Mouse (Mus musculus): ENCODE data around the gene Gm15127.
"Not testable (repeated sequence)": the region's sequence is repeated elsewhere in the genome, so short reads cannot be mapped to it uniquely, and the experiment has no call there.

Gene Gm15127

GRCm38 (mm10) chrX:148663298-148663697, at the start of gene Gm15127:
Gene Gm15127 (plus strand): TSS chrX:148663598.
- DNase-seq = not testable (repeated sequence)

- not testable (repeated sequence) for DNase-seq
Observed at GRCm38 (mm10) chrX:148615053-148615452, 48.3 kb upstream of the Gm15127 start, which contains the start of gene Gm8334. Gene Gm8334 (minus strand): TSS chrX:148615153.

DNA sequence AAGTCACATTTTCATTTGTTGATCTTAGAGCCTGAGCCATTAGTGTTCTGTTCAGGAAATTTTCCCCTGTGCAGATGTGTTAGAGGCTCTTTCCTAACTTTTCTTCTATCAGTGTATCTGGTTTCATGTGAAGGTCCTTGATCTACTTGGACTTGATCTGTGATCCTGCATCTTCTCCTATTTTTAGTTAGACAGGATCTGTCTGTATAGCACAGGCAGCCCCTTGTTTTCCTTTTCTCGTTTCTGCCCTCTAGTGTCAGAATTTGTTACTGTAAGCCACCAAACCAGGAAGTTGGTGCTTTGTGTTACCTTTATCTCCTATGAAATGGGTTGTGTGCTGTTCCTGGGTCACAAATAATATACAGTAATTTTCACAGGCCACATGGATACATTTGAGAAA, 12.9 kb downstream of the Gm15127 start:
- DNase-seq = not testable (repeated sequence)

Data from kidney, postnatal 14 days (tissue).